Mouse (Mus musculus) forebrain, postnatal 0 days (tissue): ENCODE measurements around the gene Dtnb. TPM values are rescaled to one million over a fixed set of nuclear protein-coding genes. Genes with fewer than 3 reads are reported as not detected.
A peak's percentile ranks its signal among the peaks of the same experiment; 100 is the strongest.

Experiments used
- ATAC-seq: fragments of 200-750 bp; cut with Nextera tagmentation; 2 replicates; pipeline ENCODE4 v1.8.0; 2017; ENCODE audit warnings: mild to moderate bottlenecking, moderate library complexity
- DNase-seq: peaks from one replicate; pipeline ENCODE4 v3.0.0-alpha.2; 2015
- H3K27ac ChIP-seq: fragments of 300-500 bp; sonication (generic); 2 replicates; pipeline ENCODE4 v1.5.1; 2014; ENCODE audit warnings: low read depth, mild to moderate bottlenecking, antibody characterized with exemption, low read length, moderate library complexity, mixed read lengths
- H3K27me3 ChIP-seq: fragments of 300-500 bp; sonication (generic); 2 replicates; pipeline ENCODE4 v1.6.1; 2014; ENCODE audit warnings: mild to moderate bottlenecking, low read length, mixed read lengths; ENCODE audit not compliant: insufficient read depth
- H3K36me3 ChIP-seq: fragments of 300-500 bp; sonication (generic); 2 replicates; pipeline ENCODE4 v1.6.1; 2014; ENCODE audit warnings: mild to moderate bottlenecking, moderate library complexity; ENCODE audit not compliant: insufficient read depth
- H3K4me1 ChIP-seq: fragments of 300-500 bp; sonication (generic); 2 replicates; pipeline ENCODE4 v1.6.1; 2014; ENCODE audit warnings: antibody characterized with exemption; ENCODE audit not compliant: insufficient read depth
- H3K4me2 ChIP-seq: fragments of 300-500 bp; sonication (generic); 2 replicates; pipeline ENCODE4 v1.6.1; 2014; ENCODE audit warnings: low read depth, mild to moderate bottlenecking, moderate library complexity
- H3K4me3 ChIP-seq: fragments of 300-500 bp; sonication (generic); 2 replicates; pipeline ENCODE4 v1.5.1; 2014; ENCODE audit warnings: low read depth, low read length, mixed read lengths
- H3K9ac ChIP-seq: fragments of 300-500 bp; sonication (generic); 2 replicates; pipeline ENCODE4 v1.6.1; 2014; ENCODE audit warnings: mild to moderate bottlenecking
- H3K9me3 ChIP-seq: fragments of 300-500 bp; sonication (generic); 2 replicates; pipeline ENCODE4 v1.6.1; 2016; ENCODE audit warnings: low read length
- CTCF ChIP-seq: sonication (generic); IDR thresholded peaks from 2 replicates; pipeline ENCODE4 v1.5.1; 2016; ENCODE audit warnings: antibody characterized with exemption, control low read depth, low read depth
- WGBS: fragments of 180-500 bp; shearing (Covaris S2); extraction: QIAGEN DNeasy Blood & Tissue Kit; methylation state at CpG from one replicate; pipeline ENCODE4 v1.1.7; 2014; 5-methylcytosine and 5-hydroxymethylcytosine counted together
- polyA plus RNA-seq: library from polyadenylated mRNA; unstranded; fragments of >200 nt; fragmentation: Nextera tagmentation; extraction: Ambion mirVana; gene quantifications from 2 replicates; pipeline ENCODE4 v1.2.1, GENCODE M21; 2015
- total RNA-seq: library from RNA; depleted of rRNA; stranded (reverse); fragments of >200 nt; gene quantifications from 2 replicates; pipeline ENCODE4 v1.2.3, GENCODE M21; 2014

Dtnb gene
- total and polyA plus RNA-seq, 2 experiments from 2014 or later = 45.7 to 51.0 TPM

GRCm38 (mm10) chr12:3545451-3545850 lies 26.7 kb upstream of the Dtnb start:
- no peaks in the 10 kb centered on the region for H3K36me3 ChIP-seq
- H3K4me2 ChIP-seq = no peak overlapping the region
- H3K27ac ChIP-seq = no peak overlapping the region
- no peak for TF ChIP-seq CTCF
- ATAC-seq (no peak), DNase-seq (no peak)
- peaks cover 3% of the 10 kb centered on the region; the same call in 1 of the 2 replicates for H3K4me1 ChIP-seq
- no peak overlapping the region for H3K9ac ChIP-seq
- no peak overlapping the region for H3K4me3 ChIP-seq
- H3K27me3 ChIP-seq = no peaks in the 10 kb centered on the region
- 68% methylated on average over 3 of the region's 3 CpGs for WGBS
- H3K9me3 ChIP-seq = no peaks in the 10 kb centered on the region

DNA sequence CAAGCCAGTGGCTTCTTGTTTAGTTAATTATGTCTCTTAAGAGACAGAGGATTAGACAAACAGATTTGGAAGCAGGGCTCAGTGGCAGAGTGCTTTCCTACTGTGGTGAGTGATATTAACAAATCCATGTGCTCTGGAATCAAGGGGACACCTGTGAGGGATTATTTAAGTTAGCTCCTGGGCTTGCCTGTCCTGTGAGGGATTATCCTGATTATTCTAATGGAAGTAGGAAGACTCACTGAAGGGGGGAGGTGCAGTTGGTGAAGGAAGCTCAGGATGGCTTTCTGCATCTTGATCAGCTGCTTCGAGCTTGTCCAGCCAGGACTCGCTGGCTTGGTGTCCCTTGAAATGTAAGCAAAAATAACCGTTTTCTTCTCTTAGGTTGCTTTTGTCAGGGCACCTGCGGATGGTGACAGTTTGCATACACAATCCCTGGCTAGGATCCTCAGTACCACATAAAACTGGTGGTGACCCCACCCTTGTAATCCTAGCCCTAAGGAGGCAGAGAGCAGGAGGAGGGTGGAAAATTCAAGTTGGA lies 26.0 kb upstream of the Dtnb start:
- Histone ChIP-seq H3K4me3 (no peak overlapping the region), H3K9me3 (no peaks in the 10 kb centered on the region), H3K27me3 (no peaks in the 10 kb centered on the region), H3K36me3 (no peaks in the 10 kb centered on the region), H3K27ac (no peak overlapping the region), H3K4me1 (peaks cover 3% of the 10 kb centered on the region; the same call in 1 of the 2 replicates), H3K9ac (no peak overlapping the region), H3K4me2 (no peak overlapping the region)
- ATAC-seq = no peak
- 25% methylated on average over 4 of the region's 4 CpGs for WGBS
- no peak for TF ChIP-seq CTCF
- no peak for DNase-seq

DNA sequence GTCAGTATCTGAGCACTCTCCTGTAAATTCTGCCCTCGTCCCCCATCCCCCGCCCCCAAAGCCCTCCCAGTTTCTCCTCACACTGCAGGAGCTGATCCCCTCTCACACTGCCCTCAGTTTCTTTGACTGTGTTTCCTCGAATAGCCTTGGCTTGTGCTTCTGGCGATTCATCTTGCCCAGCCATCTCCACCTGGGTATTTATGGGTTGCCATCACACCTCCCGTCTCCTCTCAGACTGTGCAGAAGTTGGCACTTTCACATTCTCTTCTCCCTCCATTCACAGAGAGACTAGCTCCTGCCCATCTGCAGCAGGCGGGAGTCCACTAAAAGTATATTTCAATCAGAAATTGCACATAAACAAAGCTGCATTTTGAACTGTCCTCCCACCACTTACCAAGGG lies 25.4 kb upstream of the Dtnb start:
- H3K9ac ChIP-seq = no peak overlapping the region
- H3K4me1 ChIP-seq = peaks cover 3% of the 10 kb centered on the region; the same call in 1 of the 2 replicates
- H3K9me3 ChIP-seq = no peaks in the 10 kb centered on the region
- ATAC-seq = no peak
- 36% methylated on average over 6 of the region's 6 CpGs for WGBS
- TF ChIP-seq CTCF = no peak
- H3K4me2 ChIP-seq = no peak overlapping the region
- no peaks in the 10 kb centered on the region for H3K36me3 ChIP-seq
- DNase-seq = no peak
- H3K27me3 ChIP-seq = no peaks in the 10 kb centered on the region
- no peak overlapping the region for H3K4me3 ChIP-seq
- H3K27ac ChIP-seq = no peak overlapping the region

DNA sequence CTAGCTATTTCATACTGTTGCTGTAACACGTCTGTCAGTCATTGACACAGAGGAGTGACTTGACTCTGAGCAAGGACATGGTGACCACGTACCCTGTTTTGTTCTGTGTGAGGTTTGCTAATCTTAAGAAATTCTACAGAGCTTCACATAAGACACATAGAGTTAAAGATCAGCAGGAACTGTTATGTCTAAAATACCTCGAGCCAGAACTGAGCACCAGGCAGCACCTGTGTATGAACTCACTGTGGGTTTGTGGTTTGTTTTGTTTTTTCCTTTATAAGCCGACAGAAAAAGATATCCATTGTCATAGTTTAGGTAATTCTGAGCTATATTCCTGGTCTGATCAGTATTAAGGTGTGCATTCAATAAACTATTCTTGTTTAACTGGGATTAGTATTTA lies 24.7 kb upstream of the Dtnb start:
- Histone ChIP-seq H3K4me1 (peaks cover 3% of the 10 kb centered on the region; the same call in 1 of the 2 replicates), H3K9me3 (no peaks in the 10 kb centered on the region), H3K27ac (no peak overlapping the region), H3K9ac (no peak overlapping the region), H3K27me3 (no peaks in the 10 kb centered on the region), H3K4me3 (no peak overlapping the region), H3K36me3 (no peaks in the 10 kb centered on the region), H3K4me2 (no peak overlapping the region)
- no peak for ATAC-seq
- DNase-seq = no peak
- WGBS = 57% methylated on average over 4 of the region's 4 CpGs
- TF ChIP-seq CTCF = no peak

DNA sequence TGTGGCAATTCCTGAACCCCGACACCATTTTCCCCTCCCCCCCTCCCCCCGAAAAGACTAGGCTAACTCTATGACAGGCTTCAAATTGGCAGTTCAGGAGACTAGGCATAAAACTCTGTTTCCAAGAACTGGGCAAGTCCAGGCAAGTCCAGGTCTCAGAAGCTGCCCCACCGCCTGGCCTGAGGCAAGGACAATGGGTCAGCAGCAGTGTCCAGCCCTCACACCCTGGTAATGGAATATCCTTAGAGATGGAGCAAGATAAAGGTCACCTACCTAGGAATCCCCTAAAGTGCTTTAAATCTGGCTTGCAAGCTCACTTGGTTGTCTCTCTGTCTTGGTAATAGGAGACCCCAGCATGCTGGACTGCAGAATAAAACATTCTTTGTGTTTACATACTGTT lies 24.3 kb upstream of the Dtnb start:
- DNase-seq = no peak
- H3K27ac ChIP-seq = no peak overlapping the region
- H3K4me1 ChIP-seq = peaks cover 3% of the 10 kb centered on the region; the same call in 1 of the 2 replicates
- WGBS = 52% methylated on average over 3 of the region's 3 CpGs
- ATAC-seq = no peak
- no peaks in the 10 kb centered on the region for H3K36me3 ChIP-seq
- no peaks in the 10 kb centered on the region for H3K9me3 ChIP-seq
- H3K9ac ChIP-seq = no peak overlapping the region
- H3K27me3 ChIP-seq = no peaks in the 10 kb centered on the region
- H3K4me3 ChIP-seq = no peak overlapping the region
- no peak overlapping the region for H3K4me2 ChIP-seq
- TF ChIP-seq CTCF = no peak

GRCm38 (mm10) chr12:3548582-3549211 lies 23.5 kb upstream of the Dtnb start:
- Histone ChIP-seq H3K4me3 (no peak overlapping the region), H3K36me3 (no peaks in the 10 kb centered on the region), H3K27me3 (no peaks in the 10 kb centered on the region), H3K9ac (no peak overlapping the region), H3K27ac (no peak overlapping the region), H3K4me1 (peaks cover 3% of the 10 kb centered on the region; the same call in 1 of the 2 replicates), H3K9me3 (no peaks in the 10 kb centered on the region), H3K4me2 (no peak overlapping the region)
- peak; percentile 17 for DNase-seq
- WGBS = 67% methylated on average over 5 of the region's 5 CpGs
- peak; percentile 43; the same call in 1 of the 2 replicates for ATAC-seq
- TF ChIP-seq CTCF = no peak

DNA sequence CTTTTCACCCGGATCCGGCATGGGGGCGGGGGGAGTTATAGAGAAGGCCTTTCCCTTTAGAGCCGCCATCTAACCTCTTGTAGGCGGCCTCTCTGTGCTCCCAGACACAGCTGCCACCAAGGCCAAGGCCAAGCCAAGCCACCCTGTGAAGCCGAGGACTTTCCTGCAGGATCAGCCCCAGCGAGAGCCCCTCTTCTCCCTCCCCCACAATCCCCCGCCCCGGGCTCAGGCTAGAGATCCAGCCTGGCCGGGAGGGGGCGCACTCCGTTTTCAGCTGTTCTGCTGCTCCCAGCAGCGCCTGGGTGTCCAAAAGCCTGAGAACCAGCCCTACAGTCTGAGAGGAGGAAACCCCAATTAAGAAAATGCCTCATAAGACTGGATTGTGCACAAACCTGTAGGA lies 21.9 kb upstream of the Dtnb start:
- Histone ChIP-seq H3K4me3 (no peak overlapping the region), H3K4me1 (peaks cover 3% of the 10 kb centered on the region; the same call in 1 of the 2 replicates), H3K36me3 (no peaks in the 10 kb centered on the region), H3K9ac (no peak overlapping the region), H3K27me3 (no peaks in the 10 kb centered on the region), H3K9me3 (no peaks in the 10 kb centered on the region), H3K4me2 (no peak overlapping the region), H3K27ac (no peak overlapping the region)
- ATAC-seq (peak; percentile 70), DNase-seq (no peak)
- WGBS = 13% methylated on average over 13 of the region's 13 CpGs
- peak; percentile 47 for TF ChIP-seq CTCF
